Mouse (Mus musculus) gastrocnemius, postnatal 36 days (tissue): ENCODE data around the gene Pcyt1a. TPM values are rescaled to one million over a fixed set of nuclear protein-coding genes. Genes with fewer than 3 reads are reported as not detected.

ENCODE experiments used
- DNase-seq, 2 experiments: peaks; one replicate each; pipeline ENCODE4 v3.0.0; 2022
- intact Hi-C: fragments of 180-260 bp; cut with DNase I; formaldehyde crosslinking; loops from one replicate; pipeline ENCODE4 v1.15.1; 2025
- long read RNA-seq, 2 experiments: library from polyadenylated mRNA; stranded (forward); transcript quantifications; one replicate each; pipeline ENCODE4 v2.0.0; 2021
- total RNA-seq, 2 experiments: library from RNA; stranded (reverse); gene quantifications; 2 replicates each; pipeline ENCODE4 v1.2.3; 2021

Gene Pcyt1a
- total RNA-seq = 100 to 1,000 TPM; 105 to 121 TPM
- long read RNA-seq, experiment 1, full-length matches to known transcripts = 5 of 35 reads
- long read RNA-seq, experiment 1, partial matches to known transcripts = 1 of 35 reads
- long read RNA-seq, experiment 1, other reads (novel, unspliced or antisense) = 29 of 35 reads
- long read RNA-seq, experiment 2, full-length matches to known transcripts = 12 of 63 reads
- long read RNA-seq, experiment 2, partial matches to known transcripts = 51 of 63 reads
- long read RNA-seq, experiment 2, other reads (novel, unspliced or antisense) = 0 of 63 reads

DNA sequence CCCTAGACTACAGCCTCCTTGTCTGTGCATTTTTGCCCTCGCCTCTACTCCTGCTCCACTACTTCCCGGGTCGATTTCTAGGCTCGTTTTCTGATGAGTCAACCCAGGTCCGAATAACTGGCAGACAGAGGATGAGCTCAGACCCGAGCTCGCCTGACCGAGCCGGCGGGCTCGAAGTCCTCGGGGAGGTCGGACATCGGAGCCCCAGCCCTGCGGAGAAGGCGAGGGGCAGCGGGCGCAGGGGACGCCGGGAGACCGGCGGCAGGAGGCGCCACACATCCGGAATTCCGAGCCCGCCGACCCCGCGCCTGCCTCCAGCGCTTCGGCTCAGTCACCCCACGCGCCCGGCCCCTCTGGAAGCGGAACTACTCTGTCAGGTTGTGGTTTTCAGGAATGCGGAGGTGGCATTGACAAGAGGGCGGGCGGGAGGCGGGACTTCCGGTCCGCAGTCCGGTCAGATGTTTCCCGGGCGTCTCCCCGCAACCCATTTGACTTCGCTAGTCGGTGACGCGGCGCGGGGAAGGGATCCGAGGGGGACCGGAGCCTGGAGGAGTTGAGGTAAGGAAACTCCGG lies at the start of gene Pcyt1a:
TSS of gene Pcyt1a (plus strand) at position 448 of the 573 bp plus-strand sequence.
- intact Hi-C loops = no loop called here
- peak; percentile 79 to 89 for DNase-seq

DNA sequence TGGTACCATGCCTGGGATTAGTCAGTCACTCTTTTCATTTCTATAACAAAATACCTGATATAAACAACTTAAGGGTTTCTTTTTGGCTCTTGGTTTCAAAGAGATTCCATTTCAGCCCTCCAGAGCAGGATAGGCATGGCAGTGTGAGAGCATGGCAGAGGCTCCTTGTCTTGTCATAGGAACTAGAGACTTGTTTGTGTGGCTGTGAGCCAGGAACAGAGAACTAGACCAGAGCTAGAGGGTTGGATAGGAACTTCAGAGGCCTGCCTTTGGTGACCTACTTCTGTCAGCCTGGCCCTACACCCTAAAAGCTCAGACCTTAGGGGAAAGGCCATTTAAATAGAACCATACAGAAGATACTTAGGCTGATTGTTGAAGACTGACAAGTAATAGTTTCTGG lies 47.8 kb upstream of the Pcyt1a start:
- intact Hi-C loops = no loop called here
- no peak for DNase-seq

DNA sequence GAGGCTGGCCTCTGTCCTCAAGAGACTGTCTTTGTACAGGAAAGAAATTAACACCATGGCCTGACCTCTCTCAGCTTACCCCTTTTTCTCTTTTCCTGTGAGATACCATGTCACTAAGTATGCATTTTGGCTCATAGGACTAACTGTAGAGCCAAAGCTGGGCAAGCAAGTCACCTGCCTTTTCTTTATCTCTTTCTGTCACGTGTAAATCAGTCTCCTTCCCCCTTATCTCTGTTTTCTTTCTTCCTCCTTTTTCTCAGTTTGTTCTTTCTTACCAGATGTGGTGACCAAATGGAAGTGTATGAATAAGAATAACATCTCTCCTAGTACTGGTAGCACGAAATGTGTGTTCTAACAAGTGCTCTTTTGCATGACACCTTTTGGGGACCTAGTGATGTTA lies 45.8 kb upstream of the Pcyt1a start:
- no peak for DNase-seq
- intact Hi-C loops = loop anchor here (5.0 kb wide), 1 partner anchor 72 kb away; no protein-coding TSS in a partner anchor

DNA sequence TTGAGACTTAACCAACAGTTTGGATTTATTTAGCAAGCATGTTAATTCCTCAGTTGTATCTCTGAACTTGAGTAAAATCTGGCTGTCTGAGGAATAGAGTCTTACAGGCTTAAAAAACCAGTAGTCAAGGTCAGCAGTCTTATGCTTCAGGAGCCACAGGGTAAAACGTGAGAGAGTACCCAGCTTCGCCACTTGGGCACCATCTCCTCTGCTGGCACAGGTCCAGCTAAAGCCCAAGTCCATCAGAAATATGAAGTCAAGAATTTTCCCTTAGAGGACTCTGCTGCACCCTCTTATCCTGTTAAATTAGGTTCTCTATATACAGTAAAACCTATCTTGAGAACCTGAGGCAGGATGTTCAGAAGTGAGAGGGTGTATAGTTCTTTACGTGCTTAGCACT lies 43.9 kb upstream of the Pcyt1a start:
- DNase-seq = no peak
- intact Hi-C loops = loop anchor here (5.0 kb wide), 1 partner anchor 70 kb away; no protein-coding TSS in a partner anchor

DNA sequence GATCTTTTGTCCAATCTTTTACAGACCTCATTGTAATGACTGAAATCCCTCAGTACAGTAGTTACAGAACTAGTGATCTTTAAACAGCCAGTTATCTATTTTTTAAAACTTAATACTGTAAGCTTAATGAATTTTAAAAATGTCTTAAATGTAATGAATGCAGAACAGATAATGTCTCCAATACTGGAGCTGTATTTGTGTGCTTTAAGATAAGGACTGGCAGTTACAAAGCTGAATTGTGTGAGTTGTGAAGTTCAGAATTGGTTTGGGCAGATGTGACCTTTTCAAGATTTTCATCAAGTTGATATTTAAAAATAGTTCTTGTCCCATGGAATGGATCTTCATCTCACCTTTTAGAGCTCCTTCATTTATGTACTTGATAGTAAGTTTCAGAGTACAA lies 41.7 kb upstream of the Pcyt1a start:
- DNase-seq = no peak
- intact Hi-C loops = loop anchor here (5.0 kb wide), 1 partner anchor 68 kb away; no protein-coding TSS in a partner anchor

DNA sequence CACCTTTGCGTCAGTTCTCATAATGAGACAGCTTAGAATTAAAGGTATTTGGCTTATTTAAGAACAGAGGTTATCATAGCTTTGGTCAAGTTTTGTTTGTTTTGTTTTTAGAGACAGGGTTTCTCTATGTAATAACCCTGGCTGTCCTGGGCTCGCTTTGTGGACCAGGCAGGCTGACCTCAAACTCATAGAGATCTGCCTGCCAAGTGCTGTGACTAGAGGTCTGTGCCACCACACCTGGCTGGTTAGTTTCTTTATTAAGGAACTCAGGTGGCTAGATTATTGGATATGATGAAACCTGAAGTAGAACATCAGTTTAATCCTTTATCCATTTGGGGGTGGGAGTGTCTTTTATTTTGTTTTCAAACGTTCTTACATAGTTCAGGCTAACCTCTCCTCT lies 40.9 kb upstream of the Pcyt1a start:
- DNase-seq = no peak
- intact Hi-C loops = loop anchor here (5.0 kb wide), 1 partner anchor 67 kb away; no protein-coding TSS in a partner anchor

DNA sequence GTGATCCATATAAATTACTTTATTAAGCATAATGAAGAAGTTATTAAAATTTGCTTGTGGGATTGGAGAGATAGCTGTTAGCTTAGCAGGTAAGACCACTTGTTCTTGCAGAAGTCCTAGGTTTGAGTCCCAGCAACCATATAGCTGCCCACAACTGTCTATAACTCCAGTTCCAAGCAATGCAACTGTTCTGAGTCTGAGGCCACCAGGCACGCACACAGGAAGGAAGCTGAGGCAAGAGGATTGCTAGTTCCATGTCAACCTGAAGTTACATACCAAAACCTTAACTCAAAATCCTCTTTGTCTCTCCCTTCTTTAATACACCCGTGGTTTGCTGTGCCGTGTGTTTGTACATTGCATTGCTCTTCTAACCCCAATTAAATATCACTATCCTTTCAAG lies 39.8 kb upstream of the Pcyt1a start:
- no peak for DNase-seq
- intact Hi-C loops = no loop called here

DNA sequence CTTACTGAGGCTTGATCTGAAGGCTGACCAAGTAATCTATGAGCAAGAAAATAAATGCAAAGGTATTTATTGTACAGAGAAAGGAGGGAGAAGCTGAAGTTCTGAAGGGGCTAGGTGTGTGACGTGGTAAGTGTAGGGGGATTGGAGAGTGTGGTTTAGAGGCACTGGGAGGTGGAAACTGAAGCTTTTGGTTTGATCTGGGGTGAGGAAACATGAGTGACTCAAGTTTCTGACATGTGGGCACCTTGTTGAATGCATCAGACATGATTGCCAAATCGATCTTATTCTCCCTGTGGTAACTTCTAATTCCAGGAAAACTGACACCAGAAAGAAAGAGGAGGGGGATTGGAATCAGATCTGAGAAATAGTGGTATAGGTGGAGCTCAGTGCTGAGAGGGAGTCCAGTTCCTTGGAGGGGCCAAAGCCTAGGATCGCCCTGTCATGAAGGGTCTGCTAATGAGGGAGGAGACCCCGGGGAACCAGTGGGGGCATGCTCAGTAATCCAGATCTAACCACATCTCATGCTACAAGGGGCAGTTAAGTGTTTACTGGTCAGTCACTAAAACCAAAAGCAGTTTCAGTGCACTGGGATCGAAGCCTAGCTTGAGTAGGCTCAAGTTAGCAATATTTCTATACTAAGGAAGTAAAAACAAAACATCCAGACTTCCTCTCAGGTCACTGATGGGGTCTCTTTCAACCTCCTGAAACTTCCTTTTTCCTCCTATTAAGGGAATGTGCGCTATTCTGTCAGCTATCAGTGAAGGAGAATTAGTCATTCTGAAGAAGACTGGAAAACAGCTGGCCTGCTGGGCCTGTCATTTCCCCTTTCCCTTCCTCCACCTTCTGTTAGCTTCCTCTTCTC lies 34.8 kb upstream of the Pcyt1a start:
- intact Hi-C loops = no loop called here
- no peak for DNase-seq

DNA sequence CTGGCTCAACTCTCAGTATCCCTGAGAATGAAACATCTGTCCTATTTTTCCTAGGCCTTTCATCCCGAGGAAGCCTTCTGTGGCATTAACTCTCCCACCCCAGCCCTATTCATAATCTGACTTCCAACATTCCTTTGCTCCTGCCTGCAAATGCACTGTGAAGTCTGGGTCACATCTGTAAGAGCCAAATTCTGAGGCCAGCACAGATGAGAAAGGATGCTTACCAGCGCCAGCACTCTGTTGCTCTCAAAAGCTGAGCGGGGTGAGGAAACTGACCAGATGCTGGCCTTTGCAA lies 34.2 kb upstream of the Pcyt1a start:
- DNase-seq = no peak
- intact Hi-C loops = no loop called here

DNA sequence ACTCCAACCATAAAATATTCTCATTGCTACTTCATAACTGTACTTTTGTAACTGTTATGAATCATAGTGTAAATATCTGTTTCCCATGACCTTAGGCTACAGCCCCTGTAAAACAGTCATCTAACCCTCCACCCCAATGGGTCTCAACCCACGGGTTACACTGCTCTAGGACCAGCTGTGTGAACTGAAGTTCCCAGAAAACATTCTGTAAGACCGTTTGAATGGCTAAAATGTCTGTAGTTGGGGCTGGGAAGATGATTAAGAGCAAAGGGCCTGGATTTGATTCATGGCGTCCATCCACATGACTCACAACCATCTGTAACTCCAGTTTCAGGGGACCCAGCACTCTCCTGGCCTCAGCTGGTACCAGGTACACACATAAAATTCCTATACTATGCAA lies 32.5 kb upstream of the Pcyt1a start:
- no peak for DNase-seq
- intact Hi-C loops = no loop called here

DNA sequence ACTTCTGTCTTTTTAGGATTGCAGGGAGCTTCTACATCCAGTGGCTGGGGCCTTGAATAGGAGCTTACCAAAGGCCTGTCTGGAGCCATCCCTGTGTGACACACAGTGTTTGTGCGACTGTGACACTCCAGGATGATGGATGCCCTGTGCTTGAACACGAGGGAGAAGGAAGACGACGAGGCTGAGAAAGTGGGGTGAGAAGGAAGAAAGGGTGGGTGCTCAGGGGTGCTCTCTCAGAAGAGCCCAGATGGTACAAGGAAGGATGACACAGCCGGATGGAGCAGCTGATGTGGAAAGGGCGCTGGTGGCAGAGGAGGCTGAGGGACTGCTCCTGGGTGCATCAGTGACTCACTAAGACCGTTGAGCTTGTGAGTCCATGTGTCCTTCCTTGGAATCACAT lies 30.5 kb upstream of the Pcyt1a start, which contains the start of gene Tm4sf19:
TSS of gene Tm4sf19 (plus strand) at position 240 of the 400 bp plus-strand sequence.
- DNase-seq = no peak
- intact Hi-C loops = no loop called here

DNA sequence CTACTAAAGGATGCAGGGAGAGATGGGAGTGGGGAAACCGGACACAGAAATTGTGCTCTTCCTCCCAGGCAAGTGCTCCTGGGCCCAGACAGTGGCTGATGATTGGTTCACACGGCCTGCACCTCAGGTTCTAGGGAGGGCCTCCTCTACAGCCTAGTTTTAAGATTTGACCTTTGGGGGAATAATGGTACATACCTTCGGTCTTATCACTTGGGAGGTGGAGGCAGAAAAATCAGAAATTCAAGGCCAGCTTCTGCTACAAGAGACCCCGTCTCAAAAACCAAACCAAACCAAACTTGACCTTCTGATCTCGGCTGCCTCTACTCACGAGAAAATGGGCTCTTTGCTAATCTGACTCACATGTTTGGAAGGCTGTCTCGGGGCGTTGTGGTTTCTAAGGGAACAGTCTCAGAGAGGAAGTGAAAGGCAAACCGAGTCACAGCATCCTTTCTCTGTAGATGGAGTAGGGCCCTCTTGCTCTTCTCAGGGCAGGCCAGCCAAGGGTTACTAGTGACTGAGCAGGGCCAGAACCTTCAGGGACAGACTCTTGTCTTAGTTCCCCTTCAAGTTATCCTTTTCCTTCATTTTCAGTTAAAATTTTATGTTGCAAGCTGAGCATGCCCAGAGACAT lies 29.3 kb upstream of the Pcyt1a start:
- intact Hi-C loops = no loop called here
- DNase-seq = no peak

DNA sequence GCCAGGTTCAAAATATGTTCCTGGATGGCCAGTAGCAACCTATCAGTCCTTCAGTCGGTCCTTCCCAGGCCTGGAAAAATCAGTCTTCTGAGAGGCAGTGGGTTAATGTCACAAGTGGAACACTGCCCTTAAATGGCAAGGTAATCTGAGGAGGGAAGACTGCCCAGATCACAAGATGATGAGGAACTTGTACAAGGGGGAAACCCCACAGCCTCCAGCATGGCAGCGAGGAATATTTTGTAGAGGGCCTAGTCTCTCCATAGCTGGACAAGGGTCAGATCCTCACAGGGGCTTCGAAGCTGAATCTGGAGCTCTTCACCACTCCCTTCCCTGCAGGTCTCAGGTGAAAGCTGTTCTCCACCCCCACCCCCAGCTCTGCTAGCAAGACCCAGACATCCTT lies 27.9 kb upstream of the Pcyt1a start:
- intact Hi-C loops = no loop called here
- DNase-seq = no peak

DNA sequence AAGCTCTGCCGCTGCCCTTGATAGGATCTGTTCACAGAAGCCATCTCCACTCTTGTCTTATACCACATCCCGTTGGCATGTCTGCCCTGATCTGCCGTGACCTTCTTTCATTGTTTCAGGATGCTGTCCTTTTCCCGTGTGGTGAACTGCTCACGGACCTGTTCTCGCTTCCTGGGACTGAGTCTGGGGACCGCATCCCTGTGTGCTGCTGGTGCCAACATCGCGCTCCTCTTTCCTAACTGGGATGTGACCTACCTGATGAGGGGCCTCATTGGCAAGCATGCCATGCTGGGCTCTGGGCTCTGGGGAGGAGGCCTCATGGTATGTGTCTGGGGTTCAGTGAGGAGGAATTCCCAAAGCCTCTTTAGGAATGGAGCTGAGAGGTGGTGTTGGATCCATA lies 25.0 kb upstream of the Pcyt1a start:
- no peak for DNase-seq
- intact Hi-C loops = no loop called here

DNA sequence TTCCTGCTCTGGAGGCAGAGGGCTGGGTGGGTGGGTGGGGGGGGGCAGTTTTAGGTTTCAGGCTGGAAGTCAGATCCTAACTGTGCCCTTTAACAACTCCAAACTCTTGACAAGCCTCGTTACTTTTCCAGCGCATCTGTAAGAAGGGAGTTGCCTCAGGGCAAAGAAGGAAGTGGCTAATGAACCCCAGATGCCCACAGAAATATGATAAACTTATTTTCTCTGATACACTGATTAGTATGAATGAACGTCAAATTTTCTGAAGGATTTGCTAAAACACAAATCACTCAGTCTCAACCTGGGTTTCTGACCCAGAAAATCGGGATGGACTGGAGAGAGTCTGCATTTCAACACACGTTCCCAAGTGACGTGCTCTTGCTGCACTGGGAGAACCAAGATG lies 24.1 kb upstream of the Pcyt1a start:
- intact Hi-C loops = no loop called here

DNA sequence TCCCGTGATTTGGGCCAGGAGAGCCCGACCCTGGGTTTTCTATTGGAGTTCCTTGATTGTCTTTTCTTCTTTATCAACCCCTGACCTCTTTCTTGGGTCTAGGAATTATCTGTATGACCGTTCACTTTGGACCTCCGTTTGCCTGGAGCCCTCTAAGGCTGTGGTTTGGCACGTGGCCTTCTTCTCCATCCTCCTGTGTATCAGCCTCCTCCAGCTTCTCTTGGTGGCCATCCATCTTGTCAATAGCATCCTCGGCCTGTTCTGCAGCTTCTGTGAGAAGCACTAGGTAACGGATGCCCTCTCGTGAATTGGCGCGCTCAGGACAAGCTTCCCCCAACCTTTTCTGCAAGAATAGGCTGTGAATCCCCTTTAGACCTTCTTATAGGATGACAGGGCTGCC lies 23.0 kb upstream of the Pcyt1a start:
- no peak for DNase-seq
- intact Hi-C loops = no loop called here

More for the DNA sequence above, 24.1 kb upstream of the Pcyt1a start:
- DNase-seq = no peak

DNA sequence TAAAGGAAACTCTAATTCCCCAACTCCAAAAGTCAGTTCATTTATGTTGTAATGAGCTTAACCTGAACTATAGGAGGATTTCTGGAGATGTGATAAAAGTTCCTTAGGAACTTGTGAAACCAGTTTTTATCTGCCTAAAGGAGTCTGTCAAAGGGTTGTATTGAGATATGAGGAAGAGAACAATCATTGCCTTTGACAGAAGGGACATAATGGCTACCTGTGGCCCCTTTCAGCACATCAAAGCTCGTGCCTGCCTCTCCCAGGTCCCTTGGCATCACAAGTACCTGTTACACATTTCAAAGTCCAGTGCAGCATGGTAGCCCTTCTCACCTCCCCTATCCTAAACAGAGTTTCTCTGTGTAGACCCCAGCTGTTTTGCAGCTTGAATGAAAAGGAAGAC lies 13.3 kb upstream of the Pcyt1a start:
- intact Hi-C loops = no loop called here

DNA sequence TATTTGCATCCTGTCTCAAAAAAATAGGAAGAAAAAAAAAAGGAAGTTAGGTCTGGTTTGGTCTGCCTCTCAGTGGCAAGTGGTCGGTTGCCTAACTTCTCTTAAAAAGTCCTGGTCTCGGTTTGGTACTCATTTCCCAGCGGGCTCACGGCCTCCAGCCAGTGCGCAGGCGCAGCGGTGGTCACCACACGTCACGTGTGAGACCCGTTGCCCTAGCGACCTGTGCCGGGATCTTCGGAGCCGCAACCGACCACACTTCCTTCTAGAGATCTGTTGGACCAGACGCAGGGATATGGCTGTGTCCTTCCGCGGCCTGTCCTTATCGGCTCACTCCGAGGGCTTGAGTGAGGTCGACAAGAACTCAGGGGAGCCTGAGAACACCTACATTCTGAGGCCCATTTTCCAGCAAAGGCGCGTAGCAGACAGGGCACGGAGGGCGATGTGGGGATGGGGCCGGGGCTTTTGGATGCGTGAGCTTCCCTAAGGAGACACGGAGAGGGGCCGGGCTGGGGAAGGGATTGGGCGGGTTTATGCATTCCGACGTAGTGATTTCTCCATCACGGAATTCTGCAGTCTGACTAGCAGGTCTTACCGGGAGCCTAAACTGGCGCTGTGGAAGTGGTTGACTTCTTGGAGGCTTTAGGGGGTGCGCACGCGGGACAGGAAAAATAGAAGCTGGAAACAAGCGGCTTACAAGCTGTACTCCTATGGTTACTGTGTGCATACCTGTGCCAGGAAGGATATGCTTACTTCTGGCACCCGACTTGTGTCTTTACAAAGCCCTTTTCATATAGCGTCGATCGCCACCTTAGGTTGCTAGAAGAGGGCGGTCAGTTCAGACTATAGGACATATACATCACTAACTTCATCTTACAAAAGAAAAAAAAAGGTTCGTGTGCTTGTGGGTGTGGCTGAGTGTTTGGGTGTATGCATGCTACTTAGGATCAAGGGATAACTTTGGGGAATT lies 10.9 kb upstream of the Pcyt1a start, which contains the start of gene Tctex1d2:
TSS of gene Tctex1d2 (plus strand) at position 186 of the 967 bp plus-strand sequence.
- DNase-seq = peak; percentile 91 to 93
- intact Hi-C loops = no loop called here

More for the DNA sequence above, 13.3 kb upstream of the Pcyt1a start:
- DNase-seq = no peak

DNA sequence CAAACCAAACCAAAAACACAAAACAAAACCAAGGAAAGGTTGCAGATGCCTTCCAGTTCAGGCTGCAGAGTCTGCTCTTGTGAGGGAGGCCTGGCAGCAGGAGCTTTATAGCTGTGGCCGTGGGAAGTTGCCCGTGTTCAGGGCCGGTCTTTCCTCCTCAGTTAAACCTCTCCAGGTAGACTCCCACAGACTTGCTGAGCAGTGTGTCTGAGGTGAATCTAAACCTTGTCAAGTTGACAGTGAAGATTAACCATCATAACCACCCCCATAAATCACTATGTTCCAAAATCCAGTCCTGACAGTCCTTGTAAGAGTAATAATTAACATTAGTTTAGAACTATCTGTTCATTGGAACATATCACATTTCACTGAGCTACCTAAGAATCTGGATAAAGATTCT lies 3.2 kb upstream of the Pcyt1a start:
- intact Hi-C loops = loop anchor here (2.0 kb wide), 1 partner anchor 51 kb away; no protein-coding TSS in a partner anchor
- DNase-seq = no peak
